Mouse (Mus musculus): ENCODE measurements around the gene Mtfr2.

Mtfr2 gene

DNA sequence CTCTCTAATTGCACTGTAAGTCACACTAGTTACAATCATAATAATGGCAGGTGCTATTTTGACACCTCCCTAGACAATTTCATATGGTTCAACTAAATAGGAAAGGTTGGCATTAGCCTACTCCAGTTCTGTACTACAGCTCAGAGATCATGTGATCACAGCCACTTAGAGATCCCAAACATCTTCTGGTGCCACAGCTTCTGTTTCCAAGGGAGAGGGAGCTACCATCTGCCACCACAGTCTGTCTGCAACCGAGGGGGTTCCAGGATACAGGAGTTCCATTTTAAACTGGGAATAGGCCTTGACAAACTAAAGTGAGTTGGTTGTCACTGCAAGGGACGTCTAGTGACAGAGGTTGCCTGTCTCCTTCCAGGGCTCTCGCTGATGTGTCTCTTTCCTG, 33.2 kb downstream of the Mtfr2 start:
- DNase-seq = no peak

DNA sequence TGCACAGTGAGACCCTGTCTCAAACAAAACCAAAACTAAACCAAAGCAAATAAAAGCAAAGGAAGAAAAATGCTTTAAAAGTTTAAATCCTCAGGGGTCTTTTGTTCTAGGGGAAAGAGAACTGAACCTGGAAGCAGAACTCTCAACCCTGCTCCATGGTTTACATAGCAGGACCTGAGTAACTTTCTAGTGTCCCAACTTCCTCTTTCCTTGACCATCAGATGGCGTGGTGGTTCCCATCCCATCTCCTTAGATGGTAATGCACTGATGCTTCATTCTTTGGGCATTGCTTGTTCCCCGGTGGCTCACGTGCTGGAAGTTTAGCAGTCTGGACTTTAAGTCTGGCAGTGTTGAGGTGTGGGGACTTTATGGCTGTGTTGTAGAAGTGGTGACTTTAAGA, 33.8 kb downstream of the Mtfr2 start:
- DNase-seq = no peak

DNA sequence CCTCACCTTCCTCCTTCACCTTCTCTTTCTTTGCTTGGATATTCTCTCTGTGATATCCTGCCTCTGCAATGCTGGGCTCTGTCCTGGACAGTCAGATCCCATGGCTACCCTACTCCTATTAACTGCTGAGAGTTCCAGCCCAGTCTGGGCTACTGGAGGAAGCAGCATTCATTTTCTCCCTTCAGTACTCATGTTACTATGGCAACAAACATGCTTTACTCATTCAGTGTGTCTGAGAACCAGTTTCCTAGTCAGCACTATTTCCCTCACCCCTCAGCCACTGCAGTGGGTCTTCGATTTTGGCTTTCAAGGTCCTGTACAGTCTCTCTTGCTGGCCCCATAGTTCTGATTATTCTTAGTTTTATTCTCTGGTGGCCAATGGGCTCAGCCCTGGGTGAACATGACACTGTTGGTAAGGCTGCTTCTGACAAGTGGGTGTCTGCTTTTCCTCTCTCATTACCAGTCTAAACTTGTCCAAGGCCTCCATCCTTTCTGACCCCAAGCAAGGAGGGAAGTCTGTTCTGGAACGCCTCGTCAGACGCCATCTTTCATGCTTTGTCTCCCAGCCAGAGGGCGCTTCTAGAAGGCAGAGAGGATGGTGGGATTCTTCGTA, 35.3 kb downstream of the Mtfr2 start:
- DNase-seq = no peak

DNA sequence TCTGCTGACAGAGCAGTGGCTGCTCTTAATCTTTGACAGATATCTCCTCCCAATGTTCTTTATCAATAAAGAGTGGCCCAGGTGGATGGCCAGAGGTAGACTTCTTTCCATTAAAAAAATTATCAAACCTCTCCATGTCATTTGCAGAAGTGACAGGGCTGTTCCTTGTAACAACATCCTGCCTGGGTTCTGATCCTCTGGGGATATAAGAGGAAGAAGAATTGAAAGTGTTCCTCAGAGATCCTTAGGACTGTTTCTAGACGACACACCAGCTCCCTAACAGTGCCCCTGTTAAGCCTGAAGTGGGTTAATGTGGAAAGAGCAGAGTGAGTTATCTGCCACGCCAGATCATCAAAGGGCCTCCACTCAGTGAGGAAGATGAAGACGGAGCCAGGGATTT, 43.0 kb downstream of the Mtfr2 start:
- no peak for DNase-seq

DNA sequence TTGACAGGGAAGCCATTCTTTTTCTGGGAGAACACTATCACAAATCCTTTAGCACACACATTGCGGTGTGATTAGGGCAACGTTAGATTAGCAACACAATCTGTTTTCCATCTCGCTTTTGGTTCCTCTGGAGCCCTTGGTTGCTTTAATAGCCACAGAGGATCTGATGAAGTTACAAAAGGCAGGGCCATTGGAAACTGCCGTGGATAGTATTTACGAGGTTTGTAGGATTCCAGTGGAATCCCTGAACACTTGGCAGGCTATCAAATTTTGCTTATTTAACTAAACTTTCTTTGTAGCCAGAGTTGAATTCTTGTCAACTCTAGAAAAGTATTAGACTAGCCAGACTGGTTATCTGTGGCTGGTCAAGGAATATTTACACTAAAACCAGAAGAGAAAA, 47.2 kb downstream of the Mtfr2 start:
- DNase-seq = no peak

DNA sequence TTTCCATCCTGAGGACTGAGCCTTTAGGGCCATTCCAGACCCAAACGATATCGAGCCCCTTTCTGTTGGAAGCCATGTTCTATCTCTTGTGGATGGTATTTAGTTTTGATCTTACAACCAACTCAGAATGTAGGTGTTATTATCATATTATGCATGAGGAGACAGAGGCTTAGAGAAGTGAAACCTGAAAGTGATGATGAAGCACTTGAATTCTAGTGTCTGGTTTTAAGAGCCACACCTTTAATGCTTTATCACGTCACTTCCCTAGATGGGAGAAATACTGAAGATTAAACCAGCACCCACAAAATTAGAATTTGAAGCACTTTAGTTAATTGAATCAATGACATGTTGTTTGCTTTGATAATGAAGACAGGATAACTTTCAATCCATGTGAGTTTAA, 48.2 kb downstream of the Mtfr2 start:
- DNase-seq = no peak

DNA sequence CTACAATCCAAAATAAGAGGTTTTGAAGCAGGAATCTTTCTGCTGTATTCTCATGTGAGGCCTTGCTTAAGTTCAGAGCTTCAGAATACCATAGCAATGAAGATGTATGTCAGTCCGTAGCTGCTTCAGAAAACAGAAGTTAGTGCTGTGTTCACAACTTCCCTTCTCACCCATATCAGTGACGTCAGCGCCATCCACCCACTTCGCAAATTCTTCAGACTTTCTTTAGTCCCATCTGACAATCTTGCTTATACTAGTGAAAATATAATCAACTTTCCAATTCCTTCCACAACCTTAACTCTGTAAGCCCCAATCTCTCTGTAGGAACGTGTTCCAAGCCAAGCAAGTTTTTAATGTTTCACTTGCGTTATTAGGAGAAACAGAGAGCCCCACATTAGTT, 50.7 kb downstream of the Mtfr2 start:
- no peak for DNase-seq

DNA sequence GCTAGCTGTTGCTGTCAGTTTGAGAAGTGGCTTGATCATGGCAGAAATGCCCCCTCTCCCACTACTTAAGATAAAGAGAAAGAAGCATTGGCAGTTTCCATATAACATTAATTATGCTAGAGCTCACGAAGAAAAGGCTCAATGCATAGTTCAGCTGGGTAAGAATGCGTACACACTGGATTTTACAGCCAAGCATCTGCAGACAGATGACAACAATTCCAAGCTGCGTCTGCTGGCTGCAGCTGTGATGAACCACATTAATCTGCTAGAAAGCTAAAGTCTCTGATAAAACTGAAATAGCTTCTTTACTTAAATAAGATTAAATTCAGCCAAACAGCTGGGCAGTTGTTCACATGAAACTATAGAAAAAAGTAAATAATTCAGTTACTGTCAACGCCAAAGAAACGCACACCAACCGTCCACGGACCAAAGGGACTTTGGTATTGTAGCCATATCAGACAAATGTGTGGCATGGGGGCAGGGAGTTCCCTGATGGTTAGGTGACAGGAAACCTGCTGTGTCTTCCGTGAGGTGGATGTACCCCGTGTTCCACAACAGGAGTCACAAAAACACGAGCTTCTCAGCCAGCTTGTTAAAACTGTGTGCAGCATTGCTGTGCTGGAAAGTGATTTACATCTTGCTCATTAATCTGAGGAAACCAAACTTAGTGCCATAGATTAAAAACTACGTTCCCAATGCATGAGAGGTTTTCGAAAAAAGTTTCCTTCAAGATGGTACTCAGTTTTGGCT, 51.2 kb downstream of the Mtfr2 start:
- DNase-seq = no peak

DNA sequence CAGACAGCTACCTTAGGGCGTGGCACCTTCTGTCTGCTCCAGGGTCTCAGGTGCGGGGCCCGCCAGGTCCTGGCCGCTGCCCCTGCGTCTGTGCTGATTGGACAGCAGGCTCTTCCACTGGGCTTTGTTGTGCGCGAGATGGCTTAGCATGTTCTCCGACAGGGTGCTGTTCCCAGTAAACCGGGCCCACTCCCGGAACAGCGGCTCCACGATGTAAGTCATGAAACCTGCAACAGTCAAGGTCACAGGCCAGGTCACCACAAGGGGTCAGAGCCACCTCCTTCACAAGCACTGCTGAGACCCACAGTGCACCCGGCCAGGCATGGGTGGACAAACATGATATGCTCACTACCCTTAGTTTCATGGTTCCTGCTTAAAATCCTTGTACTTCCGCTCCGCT, 52.8 kb downstream of the Mtfr2 start:
- no peak for DNase-seq

DNA sequence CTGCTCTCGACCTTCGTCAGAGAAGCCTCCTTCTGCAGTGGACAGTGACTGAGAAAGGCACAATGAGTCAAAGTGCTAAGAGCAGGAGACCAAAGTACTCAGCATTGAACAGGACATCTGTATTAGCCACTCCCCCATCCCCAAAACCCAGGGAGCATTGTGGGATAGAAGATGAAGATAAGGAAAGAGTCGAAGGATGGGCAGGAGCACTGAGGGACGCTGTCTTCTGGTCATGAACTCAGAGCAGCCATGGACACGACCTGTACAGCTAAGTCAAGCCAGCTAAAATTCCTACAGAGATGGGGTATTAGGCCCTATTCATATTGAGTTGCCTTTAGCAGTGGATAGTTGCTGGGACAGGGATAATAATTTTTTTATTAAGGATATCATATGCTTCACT, 55.4 kb downstream of the Mtfr2 start:
- no peak for DNase-seq

DNA sequence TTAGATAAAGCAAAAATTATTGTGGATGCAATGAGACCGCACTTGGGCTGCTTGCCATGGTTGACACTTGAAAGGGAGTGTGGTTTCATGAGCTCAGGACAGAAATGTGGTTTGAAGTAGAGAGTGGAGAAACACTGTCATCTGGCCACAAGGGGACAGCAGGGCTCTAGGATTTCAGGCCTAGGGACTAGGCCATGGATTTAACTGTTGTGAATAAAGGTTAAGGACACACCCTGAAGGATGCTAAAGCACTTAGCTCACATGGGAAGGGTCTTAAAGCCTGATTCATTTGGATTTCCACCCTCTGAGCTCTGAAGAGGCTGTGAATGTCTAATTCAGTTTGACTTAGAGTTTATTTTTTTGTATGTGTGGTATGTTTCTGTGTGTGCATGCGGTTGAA, 57.9 kb downstream of the Mtfr2 start:
- no peak for DNase-seq

DNA sequence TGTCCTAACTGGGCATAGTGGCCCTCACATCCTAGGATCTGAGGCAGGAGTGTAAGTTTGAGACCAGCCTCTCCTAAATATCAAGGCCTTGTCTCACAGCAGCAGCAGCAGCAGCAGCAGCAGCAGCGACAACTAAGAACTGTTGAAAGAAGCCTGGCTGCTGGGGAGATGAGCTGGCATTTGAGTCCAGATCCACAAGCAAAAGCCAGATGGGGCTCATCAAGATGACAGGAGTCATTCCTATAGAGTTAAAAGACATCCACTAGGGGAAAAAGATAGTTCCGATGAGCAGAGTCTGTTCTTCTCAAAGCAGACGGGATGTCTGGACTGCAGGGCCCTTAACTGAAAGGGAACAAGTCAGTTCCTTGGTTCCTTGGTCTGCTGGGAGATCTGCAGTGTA, 60.8 kb downstream of the Mtfr2 start:
- DNase-seq = no peak

DNA sequence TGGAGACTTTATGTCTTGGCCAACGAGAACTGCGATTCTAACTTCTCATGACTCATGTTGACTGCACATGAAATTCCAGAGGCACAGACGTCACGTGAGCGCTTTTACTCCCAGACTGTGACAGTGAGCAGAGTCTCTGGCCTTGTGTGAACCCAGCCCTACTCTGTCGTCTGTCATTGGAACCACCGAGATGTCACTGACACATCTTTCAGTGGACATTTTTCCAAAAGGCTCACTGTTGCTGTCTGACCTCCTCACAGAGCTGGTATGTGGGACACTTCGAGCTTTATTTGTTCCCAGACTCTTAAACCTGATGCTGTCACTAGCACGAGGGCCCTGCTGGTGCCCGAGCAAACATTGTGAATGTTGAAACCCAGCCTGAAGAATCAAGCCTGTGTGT, 61.6 kb downstream of the Mtfr2 start:
- no peak for DNase-seq

Data from cerebellum, adult 8-10 months (tissue).